Mouse (Mus musculus): Measurements from ENCODE around the gene Fap. TPM values are rescaled to one million over a fixed set of nuclear protein-coding genes. Genes with fewer than 3 reads are reported as not detected.

Gene Fap
- polyA plus RNA-seq, 1 experiment from 2014 or later, result 6.1 TPM

- Histone ChIP-seq H3K4me1 (replicated peaks; ENCODE audit: insufficient read depth, low read length) (no peaks in the 10 kb centered on the region), H3K36me3 (ENCODE audit: insufficient read depth, low read length) (no peaks in the 10 kb centered on the region), H3K4me2 (ENCODE audit: low read length) (no peak overlapping the region), H3K27me3 (ENCODE audit: insufficient read depth, low read length) (no peaks in the 10 kb centered on the region), H3K4me3 (replicated peaks; ENCODE audit: low read depth, low read length) (no peak overlapping the region), H3K9me3 (replicated peaks; ENCODE audit: low read length) (no peaks in the 10 kb centered on the region), H3K27ac (no peak overlapping the region), H3K9ac (ENCODE audit: low read depth, low read length) (no peak overlapping the region)
- 88% methylated on average over 15 of the region's 15 CpGs for WGBS
- ATAC-seq (replicated peaks; ENCODE audit: low FRiP score, low read depth), result no peak
- DNase-seq (ENCODE audit: low spot score), result no peak
- no peak for TF ChIP-seq CTCF (IDR thresholded peaks at IDR 0.05; ENCODE audit: low read depth)
Measured at GRCm38 (mm10) chr2:62513477-62513876, 60.4 kb downstream of the Fap start.

GRCm38 (mm10) chr2:62507130-62507529 lies 66.7 kb downstream of the Fap start:
- no peaks in the 10 kb centered on the region for H3K9me3 ChIP-seq (replicated peaks; ENCODE audit: low read length)
- WGBS, result 84% methylated on average over 5 of the region's 5 CpGs

GRCm38 (mm10) chr2:62506441-62506840 lies 67.4 kb downstream of the Fap start:
- Histone ChIP-seq H3K27ac (no peak overlapping the region), H3K9ac (ENCODE audit: low read depth, low read length) (no peak overlapping the region)
- no peak for TF ChIP-seq CTCF (IDR thresholded peaks at IDR 0.05; ENCODE audit: low read depth)

More at GRCm38 (mm10) chr2:62507130-62507529, 66.7 kb downstream of the Fap start:
- Histone ChIP-seq H3K27ac (no peak overlapping the region), H3K27me3 (ENCODE audit: insufficient read depth, low read length) (no peaks in the 10 kb centered on the region), H3K4me2 (ENCODE audit: low read length) (no peak overlapping the region), H3K36me3 (ENCODE audit: insufficient read depth, low read length) (no peaks in the 10 kb centered on the region), H3K4me3 (replicated peaks; ENCODE audit: low read depth, low read length) (no peak overlapping the region), H3K9ac (ENCODE audit: low read depth, low read length) (no peak overlapping the region), H3K4me1 (replicated peaks; ENCODE audit: insufficient read depth, low read length) (no peaks in the 10 kb centered on the region)
- DNase-seq (ENCODE audit: low spot score) (no peak), ATAC-seq (replicated peaks; ENCODE audit: low FRiP score, low read depth) (no peak)
- TF ChIP-seq CTCF (IDR thresholded peaks at IDR 0.05; ENCODE audit: low read depth), result no peak

GRCm38 (mm10) chr2:62504269-62504796 lies 69.5 kb downstream of the Fap start:
- H3K27ac ChIP-seq, result no peak overlapping the region
- H3K27me3 ChIP-seq (ENCODE audit: insufficient read depth, low read length), result no peaks in the 10 kb centered on the region
- no peak overlapping the region for H3K4me2 ChIP-seq (ENCODE audit: low read length)
- no peaks in the 10 kb centered on the region for H3K9me3 ChIP-seq (replicated peaks; ENCODE audit: low read length)
- no peak for TF ChIP-seq CTCF (IDR thresholded peaks at IDR 0.05; ENCODE audit: low read depth)
- DNase-seq (ENCODE audit: low spot score) (no peak), ATAC-seq (replicated peaks; ENCODE audit: low FRiP score, low read depth) (no peak)
- no peaks in the 10 kb centered on the region for H3K36me3 ChIP-seq (ENCODE audit: insufficient read depth, low read length)
- WGBS, result 84% methylated on average over 4 of the region's 4 CpGs
- H3K9ac ChIP-seq (ENCODE audit: low read depth, low read length), result no peak overlapping the region
- no peaks in the 10 kb centered on the region for H3K4me1 ChIP-seq (replicated peaks; ENCODE audit: insufficient read depth, low read length)
- no peak overlapping the region for H3K4me3 ChIP-seq (replicated peaks; ENCODE audit: low read depth, low read length)

More at GRCm38 (mm10) chr2:62506441-62506840, 67.4 kb downstream of the Fap start:
- Histone ChIP-seq H3K4me2 (ENCODE audit: low read length) (no peak overlapping the region), H3K27me3 (ENCODE audit: insufficient read depth, low read length) (no peaks in the 10 kb centered on the region), H3K4me3 (replicated peaks; ENCODE audit: low read depth, low read length) (no peak overlapping the region), H3K4me1 (replicated peaks; ENCODE audit: insufficient read depth, low read length) (no peaks in the 10 kb centered on the region), H3K9me3 (replicated peaks; ENCODE audit: low read length) (no peaks in the 10 kb centered on the region), H3K36me3 (ENCODE audit: insufficient read depth, low read length) (no peaks in the 10 kb centered on the region)
- 56% methylated on average over 2 of the region's 2 CpGs for WGBS
- no peak for ATAC-seq (replicated peaks; ENCODE audit: low FRiP score, low read depth)
- DNase-seq (ENCODE audit: low spot score), result no peak

- Histone ChIP-seq H3K27ac (no peak overlapping the region), H3K4me3 (replicated peaks; ENCODE audit: low read depth, low read length) (no peak overlapping the region), H3K4me2 (ENCODE audit: low read length) (no peak overlapping the region), H3K36me3 (ENCODE audit: insufficient read depth, low read length) (no peaks in the 10 kb centered on the region), H3K9ac (ENCODE audit: low read depth, low read length) (no peak overlapping the region), H3K27me3 (ENCODE audit: insufficient read depth, low read length) (no peaks in the 10 kb centered on the region), H3K9me3 (replicated peaks; ENCODE audit: low read length) (no peaks in the 10 kb centered on the region), H3K4me1 (replicated peaks; ENCODE audit: insufficient read depth, low read length) (no peaks in the 10 kb centered on the region)
- 79% methylated on average over 5 of the region's 5 CpGs for WGBS
- ATAC-seq (replicated peaks; ENCODE audit: low FRiP score, low read depth) (no peak), DNase-seq (ENCODE audit: low spot score) (no peak)
- no peak for TF ChIP-seq CTCF (IDR thresholded peaks at IDR 0.05; ENCODE audit: low read depth)
Measured at GRCm38 (mm10) chr2:62503326-62503725, 70.5 kb downstream of the Fap start.

- 85% methylated on average over 4 of the region's 4 CpGs for WGBS
Measured at GRCm38 (mm10) chr2:62502516-62502915, 71.4 kb downstream of the Fap start.

GRCm38 (mm10) chr2:62498821-62499220 lies 75.1 kb downstream of the Fap start:
- Histone ChIP-seq H3K36me3 (ENCODE audit: insufficient read depth, low read length) (no peaks in the 10 kb centered on the region), H3K27me3 (ENCODE audit: insufficient read depth, low read length) (no peaks in the 10 kb centered on the region), H3K4me1 (replicated peaks; ENCODE audit: insufficient read depth, low read length) (no peaks in the 10 kb centered on the region), H3K4me3 (replicated peaks; ENCODE audit: low read depth, low read length) (no peak overlapping the region), H3K9me3 (replicated peaks; ENCODE audit: low read length) (no peaks in the 10 kb centered on the region), H3K4me2 (ENCODE audit: low read length) (no peak overlapping the region), H3K9ac (ENCODE audit: low read depth, low read length) (no peak overlapping the region), H3K27ac (no peak overlapping the region)
- no peak for TF ChIP-seq CTCF (IDR thresholded peaks at IDR 0.05; ENCODE audit: low read depth)
- ATAC-seq (replicated peaks; ENCODE audit: low FRiP score, low read depth) (no peak), DNase-seq (ENCODE audit: low spot score) (no peak)
- WGBS, result 81% methylated on average over 5 of the region's 5 CpGs

More at GRCm38 (mm10) chr2:62502516-62502915, 71.4 kb downstream of the Fap start:
- Histone ChIP-seq H3K4me2 (ENCODE audit: low read length) (no peak overlapping the region), H3K36me3 (ENCODE audit: insufficient read depth, low read length) (no peaks in the 10 kb centered on the region), H3K27me3 (ENCODE audit: insufficient read depth, low read length) (no peaks in the 10 kb centered on the region), H3K9ac (ENCODE audit: low read depth, low read length) (no peak overlapping the region), H3K9me3 (replicated peaks; ENCODE audit: low read length) (no peaks in the 10 kb centered on the region), H3K4me1 (replicated peaks; ENCODE audit: insufficient read depth, low read length) (no peaks in the 10 kb centered on the region), H3K27ac (no peak overlapping the region), H3K4me3 (replicated peaks; ENCODE audit: low read depth, low read length) (no peak overlapping the region)
- ATAC-seq (replicated peaks; ENCODE audit: low FRiP score, low read depth), result no peak
- DNase-seq (ENCODE audit: low spot score), result no peak
- no peak for TF ChIP-seq CTCF (IDR thresholded peaks at IDR 0.05; ENCODE audit: low read depth)

All from kidney, postnatal 0 days (tissue).